Mouse (Mus musculus): Measurements from ENCODE around the gene Tbx18. TPM values are rescaled to one million over a fixed set of nuclear protein-coding genes. Genes with fewer than 3 reads are reported as not detected.

The Tbx18 gene
- total RNA-seq (2021), result 1 to 10 TPM; 2.5 to 3.6 TPM
- long read RNA-seq, experiment 1, full-length matches to known transcripts, result 1 of 1 reads
- long read RNA-seq, experiment 1, partial matches to known transcripts, result 0 of 1 reads
- long read RNA-seq, experiment 1, other reads (novel, unspliced or antisense), result 0 of 1 reads
- long read RNA-seq, experiment 2, partial matches to known transcripts, result 0 of 1 reads
- long read RNA-seq, experiment 2, other reads (novel, unspliced or antisense), result 1 of 1 reads

- DNase-seq (ENCODE audit: low spot score in 2 of 2), result no peak
Observed at GRCm38 (mm10) chr9:87730961-87731535, at the start of gene Tbx18. Gene Tbx18, minus strand, starts transcription at chr9:87731260.

- no peak for DNase-seq (ENCODE audit: low spot score in 2 of 2)
Observed at GRCm38 (mm10) chr9:87773951-87774350, 42.9 kb upstream of the Tbx18 start.

GRCm38 (mm10) chr9:87755621-87756020 is 24.6 kb upstream of the Tbx18 start:
- DNase-seq (ENCODE audit: low spot score in 2 of 2), result no peak

- no peak for DNase-seq (ENCODE audit: low spot score in 2 of 2)
Observed at GRCm38 (mm10) chr9:87741599-87741998, 10.5 kb upstream of the Tbx18 start.

- DNase-seq (ENCODE audit: low spot score in 2 of 2), result no peak
Observed at GRCm38 (mm10) chr9:87740667-87741066, 9.6 kb upstream of the Tbx18 start.

- DNase-seq (ENCODE audit: low spot score in 2 of 2), result no peak
Observed at GRCm38 (mm10) chr9:87740241-87740645, 9.2 kb upstream of the Tbx18 start.

- no peak for DNase-seq (ENCODE audit: low spot score in 2 of 2)
Observed at GRCm38 (mm10) chr9:87739543-87740161, 8.6 kb upstream of the Tbx18 start.

- no peak for DNase-seq (ENCODE audit: low spot score in 2 of 2)
Observed at GRCm38 (mm10) chr9:87738766-87739542, 7.9 kb upstream of the Tbx18 start.

GRCm38 (mm10) chr9:87738123-87738522 is 7.1 kb upstream of the Tbx18 start:
- DNase-seq (ENCODE audit: low spot score in 2 of 2), result no peak

- no peak for DNase-seq (ENCODE audit: low spot score in 2 of 2)
Observed at GRCm38 (mm10) chr9:87737271-87737670, 6.2 kb upstream of the Tbx18 start.

GRCm38 (mm10) chr9:87735046-87735445 is 4.0 kb upstream of the Tbx18 start:
- no peak for DNase-seq (ENCODE audit: low spot score in 2 of 2)

- no peak for DNase-seq (ENCODE audit: low spot score in 2 of 2)
Observed at GRCm38 (mm10) chr9:87734631-87735030, 3.6 kb upstream of the Tbx18 start.

GRCm38 (mm10) chr9:87733732-87734131 is 2.7 kb upstream of the Tbx18 start:
- DNase-seq (ENCODE audit: low spot score in 2 of 2), result no peak

- no peak for DNase-seq (ENCODE audit: low spot score in 2 of 2)
Observed at GRCm38 (mm10) chr9:87733236-87733630, 2.2 kb upstream of the Tbx18 start.

GRCm38 (mm10) chr9:87732416-87733235 is 1.6 kb upstream of the Tbx18 start:
- no peak for DNase-seq (ENCODE audit: low spot score in 2 of 2)

- no peak for DNase-seq (ENCODE audit: low spot score in 2 of 2)
Observed at GRCm38 (mm10) chr9:87730271-87730960, 644 bp downstream of the Tbx18 start.

GRCm38 (mm10) chr9:87729316-87730270 is 1.5 kb downstream of the Tbx18 start:
- DNase-seq (ENCODE audit: low spot score in 2 of 2), result no peak

- DNase-seq (ENCODE audit: low spot score in 2 of 2), result no peak
Observed at GRCm38 (mm10) chr9:87728107-87728506, 3.0 kb downstream of the Tbx18 start.

All from layer of hippocampus, postnatal 14 days (tissue).